Mouse (Mus musculus): ENCODE results near the gene Shb.
A peak's percentile ranks its signal among the peaks of the same experiment; 100 is the strongest.

Gene Shb

GRCm38 (mm10) chr4:45527562-45528354 is 4.5 kb downstream of the Shb start:
- DNase-seq: peak; percentile 81

GRCm38 (mm10) chr4:45526846-45527561 is 5.3 kb downstream of the Shb start:
- DNase-seq: no peak

GRCm38 (mm10) chr4:45526175-45526574 is 6.1 kb downstream of the Shb start:
- no peak for DNase-seq

GRCm38 (mm10) chr4:45525541-45525940 is 6.7 kb downstream of the Shb start:
- peak; percentile 40 for DNase-seq

GRCm38 (mm10) chr4:45524602-45525001 is 7.7 kb downstream of the Shb start:
- DNase-seq: no peak

GRCm38 (mm10) chr4:45523360-45523759 is 8.9 kb downstream of the Shb start:
- peak; percentile 14 for DNase-seq

GRCm38 (mm10) chr4:45522956-45523355 is 9.3 kb downstream of the Shb start:
- DNase-seq: peak; percentile 12

- DNase-seq: peak; percentile 16
Measured at GRCm38 (mm10) chr4:45522583-45522900, 9.7 kb downstream of the Shb start.

- peak; percentile 46 for DNase-seq
Measured at GRCm38 (mm10) chr4:45521705-45522582, 10.3 kb downstream of the Shb start.

- peak; percentile 62 for DNase-seq
Measured at GRCm38 (mm10) chr4:45520375-45520774, 11.9 kb downstream of the Shb start.

GRCm38 (mm10) chr4:45517399-45517798 is 14.9 kb downstream of the Shb start:
- DNase-seq: peak; percentile 42

- DNase-seq: no peak
Measured at GRCm38 (mm10) chr4:45515894-45516293, 16.4 kb downstream of the Shb start.

GRCm38 (mm10) chr4:45514406-45514805 is 17.9 kb downstream of the Shb start:
- DNase-seq: peak; percentile 46

- peak; percentile 86 for DNase-seq
Measured at GRCm38 (mm10) chr4:45513791-45514293, 18.4 kb downstream of the Shb start.

- no peak for DNase-seq
Measured at GRCm38 (mm10) chr4:45513340-45513739, 18.9 kb downstream of the Shb start.

GRCm38 (mm10) chr4:45510163-45510562 is 22.1 kb downstream of the Shb start:
- DNase-seq: peak; percentile 84

GRCm38 (mm10) chr4:45509416-45509815 is 22.9 kb downstream of the Shb start:
- no peak for DNase-seq

- no peak for DNase-seq
Measured at GRCm38 (mm10) chr4:45508469-45508868, 23.8 kb downstream of the Shb start.

- no peak for DNase-seq
Measured at GRCm38 (mm10) chr4:45507476-45507875, 24.8 kb downstream of the Shb start.

GRCm38 (mm10) chr4:45507039-45507438 is 25.2 kb downstream of the Shb start:
- no peak for DNase-seq

GRCm38 (mm10) chr4:45506613-45507012 is 25.7 kb downstream of the Shb start:
- no peak for DNase-seq

GRCm38 (mm10) chr4:45505671-45506070 is 26.6 kb downstream of the Shb start:
- no peak for DNase-seq

GRCm38 (mm10) chr4:45505191-45505590 is 27.1 kb downstream of the Shb start:
- DNase-seq: no peak
